Mouse (Mus musculus) activated CD4-positive, CD25-positive, alpha-beta regulatory T cell, adult 4 months (primary cell): Measurements from ENCODE around the gene Serinc3. TPM values are rescaled to one million over a fixed set of nuclear protein-coding genes. Genes with fewer than 3 reads are reported as not detected.
"Not testable (repeated sequence)": the region's sequence is repeated elsewhere in the genome, so short reads cannot be mapped to it uniquely, and the experiment has no call there.

ENCODE experiments used
- ATAC-seq: one replicate; pipeline ENCODE4 v1.8.0; 2017
- polyA plus RNA-seq, 2 experiments: library from polyadenylated mRNA; unstranded; fragments of 100-300 nt; shearing (Covaris generic); gene quantifications; one replicate each; pipeline ENCODE4 v1.2.1; 2017

Serinc3 gene
- polyA plus RNA-seq, 2 experiments from 2014 or later = 149 to 159 TPM

- ATAC-seq = no peak
Measured at GRCm38 (mm10) chr2:163662698-163663221, 17.8 kb upstream of the Serinc3 start.

- ATAC-seq = no peak
Measured at GRCm38 (mm10) chr2:163662076-163662475, 17.1 kb upstream of the Serinc3 start.

DNA sequence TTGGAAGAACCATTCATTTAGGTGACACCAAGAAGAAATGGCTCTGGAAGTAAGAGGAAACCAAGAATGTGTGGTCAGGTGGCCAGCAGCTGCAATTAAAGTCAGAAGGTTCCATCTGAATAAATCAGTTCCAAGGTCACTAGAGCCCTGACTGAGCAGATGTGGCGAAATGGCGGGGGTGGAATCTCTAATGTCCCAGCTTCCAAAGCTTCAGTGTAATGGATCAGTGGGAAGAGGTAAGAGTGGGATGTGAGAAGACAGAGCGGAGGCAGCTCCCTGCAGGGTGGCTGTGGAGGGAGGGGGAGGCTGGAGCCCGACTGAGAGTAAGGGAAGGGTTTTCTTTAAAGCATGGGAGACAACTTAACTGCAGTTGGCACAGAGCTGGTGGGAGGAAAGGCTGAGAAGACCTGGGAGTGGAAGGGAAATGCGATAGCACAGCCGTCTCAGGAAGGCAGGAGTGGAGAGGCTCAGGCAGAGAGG lies 16.5 kb upstream of the Serinc3 start:
- no peak for ATAC-seq

GRCm38 (mm10) chr2:163660103-163660701 lies 15.3 kb upstream of the Serinc3 start:
- ATAC-seq = no peak

GRCm38 (mm10) chr2:163659431-163659830 lies 14.5 kb upstream of the Serinc3 start:
- ATAC-seq = no peak

- ATAC-seq = no peak
Measured at GRCm38 (mm10) chr2:163658941-163659340, 14.0 kb upstream of the Serinc3 start.

DNA sequence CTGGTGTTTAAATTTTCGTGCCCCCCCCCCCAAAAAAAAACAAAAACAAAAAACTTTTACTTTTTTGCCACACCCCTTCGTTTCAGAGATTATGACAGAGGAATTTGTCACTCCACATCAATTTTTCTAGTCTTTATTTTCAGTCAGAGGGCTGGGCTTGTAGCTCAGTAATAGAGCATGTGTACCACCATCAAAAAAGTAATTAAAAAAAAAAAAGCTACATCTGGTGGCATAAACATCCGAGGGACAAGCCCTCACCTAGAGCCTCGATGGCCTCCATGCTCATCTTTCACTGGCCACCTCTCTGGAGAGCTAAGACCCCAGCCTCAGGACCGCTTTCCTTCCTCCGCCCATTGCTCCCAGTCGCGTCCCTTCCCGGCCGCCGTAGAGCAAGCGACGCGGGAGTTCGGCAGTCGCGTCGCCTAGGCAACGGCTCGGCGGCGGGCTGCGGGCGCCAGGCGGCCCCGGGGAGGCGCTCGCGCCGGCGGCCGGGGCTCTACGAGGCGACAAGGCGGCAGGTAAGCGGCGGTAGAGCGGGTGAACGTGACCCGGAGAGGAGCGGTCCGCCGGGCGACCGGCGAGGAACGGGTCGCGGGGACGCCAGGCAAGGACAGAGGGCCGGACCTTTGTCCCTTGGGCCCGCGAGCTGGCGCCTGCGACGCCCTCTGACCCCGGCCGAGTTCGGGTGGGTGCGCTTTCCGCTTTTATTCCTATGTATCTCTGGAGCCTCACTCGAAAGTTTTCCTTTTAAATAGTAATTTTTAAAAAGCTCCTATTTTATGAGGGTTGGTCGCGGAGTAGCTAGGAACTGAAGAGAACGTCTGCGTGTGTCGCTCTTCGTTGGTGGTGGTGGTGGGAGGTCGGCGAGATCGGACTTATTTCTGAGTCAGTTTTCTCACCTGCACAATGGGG lies 13.3 kb upstream of the Serinc3 start, which contains the start of gene Pkig:
Pkig (plus strand) TSS at position 412 of the 912 bp plus-strand sequence.
- peak; percentile 81 for ATAC-seq

DNA sequence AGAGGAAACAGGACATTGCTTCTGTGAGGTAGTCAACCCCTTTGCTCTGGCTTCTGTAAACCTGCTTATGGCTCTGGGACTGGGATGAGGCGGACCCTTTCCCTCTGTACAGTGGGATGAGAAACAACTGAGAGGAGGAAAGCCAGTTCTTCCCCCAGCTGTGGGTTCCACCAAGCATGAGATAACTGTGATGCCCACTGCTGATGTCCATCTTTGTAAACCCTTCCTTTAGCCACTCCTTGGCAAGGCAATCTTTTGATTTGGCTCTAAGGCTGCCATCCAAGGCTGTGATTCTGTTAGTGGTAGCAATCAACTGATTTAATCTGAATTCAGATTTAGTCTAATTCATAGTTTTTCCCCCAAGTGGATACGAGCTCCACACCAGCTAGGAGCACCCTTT lies 12.6 kb upstream of the Serinc3 start:
- no peak for ATAC-seq

GRCm38 (mm10) chr2:163655699-163656098 lies 10.8 kb upstream of the Serinc3 start:
- ATAC-seq = not testable (repeated sequence)

DNA sequence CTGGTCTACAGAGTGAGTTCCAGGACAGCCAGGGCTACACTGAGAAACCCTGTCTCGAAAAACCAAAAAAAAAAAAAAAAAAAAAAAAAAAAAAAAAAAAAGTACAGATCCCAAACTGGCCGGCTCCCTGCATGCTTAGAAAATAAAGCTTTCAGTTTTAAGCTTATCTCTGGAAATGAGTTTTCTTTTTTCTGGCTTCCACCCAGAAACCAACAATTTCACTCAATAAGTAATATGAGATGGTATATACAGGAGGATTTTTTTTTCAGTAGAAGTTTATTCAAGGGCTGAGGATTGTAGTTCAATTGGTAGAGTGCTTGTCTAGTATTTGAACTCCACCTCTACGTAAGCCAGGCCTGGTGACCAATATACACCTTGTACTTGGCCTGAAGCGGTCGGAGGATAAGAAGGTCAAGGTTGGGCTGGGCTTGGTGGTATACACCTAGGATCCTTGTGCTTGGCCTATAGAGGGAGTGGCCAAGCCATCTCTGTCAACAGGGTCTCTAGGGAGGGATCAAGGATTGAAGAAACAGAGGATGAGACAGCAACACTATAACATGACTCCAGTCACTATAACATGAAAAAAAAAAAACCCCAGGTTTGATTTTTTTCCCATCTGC lies 1.6 kb upstream of the Serinc3 start:
- no peak for ATAC-seq

- no peak for ATAC-seq
Measured at GRCm38 (mm10) chr2:163645700-163646460, 949 bp upstream of the Serinc3 start.

DNA sequence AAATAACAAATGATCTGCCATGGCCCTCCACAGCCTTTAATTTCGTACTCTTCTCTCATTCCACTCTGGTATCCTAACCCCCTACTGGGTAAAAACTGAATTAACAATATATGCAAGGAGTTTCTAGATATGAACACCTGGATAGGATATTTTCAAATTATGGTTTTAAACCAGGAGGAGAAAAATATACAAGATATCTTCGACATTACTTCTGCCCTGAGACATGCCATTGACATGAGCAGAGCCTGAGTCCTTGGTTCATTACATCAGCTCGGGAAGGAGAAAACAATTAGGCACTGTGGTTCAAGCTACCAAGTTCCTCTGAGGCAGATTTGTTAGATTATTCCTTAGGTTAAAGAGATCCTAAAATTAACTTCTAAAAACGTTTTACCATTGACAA lies 884 bp downstream of the Serinc3 start:
- no peak for ATAC-seq

DNA sequence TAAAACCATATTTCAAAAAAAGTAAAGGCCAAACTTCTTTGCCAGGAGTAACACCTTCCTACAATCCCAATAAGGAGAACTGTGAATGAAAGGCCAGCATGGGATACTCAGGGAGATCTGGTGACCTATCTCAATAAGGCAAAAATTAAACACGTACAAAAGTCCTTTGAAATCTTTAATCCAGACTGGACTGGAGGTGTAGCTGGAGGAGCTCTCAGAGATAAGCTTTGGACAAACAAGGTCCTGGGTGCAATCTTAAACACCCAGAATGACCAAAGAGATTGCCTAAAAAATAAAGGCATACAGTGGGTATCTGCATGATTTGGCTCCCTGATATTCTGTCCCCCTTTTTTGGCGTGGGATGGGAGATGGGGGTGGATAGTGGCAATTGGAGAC lies 1.4 kb downstream of the Serinc3 start:
- ATAC-seq = no peak

DNA sequence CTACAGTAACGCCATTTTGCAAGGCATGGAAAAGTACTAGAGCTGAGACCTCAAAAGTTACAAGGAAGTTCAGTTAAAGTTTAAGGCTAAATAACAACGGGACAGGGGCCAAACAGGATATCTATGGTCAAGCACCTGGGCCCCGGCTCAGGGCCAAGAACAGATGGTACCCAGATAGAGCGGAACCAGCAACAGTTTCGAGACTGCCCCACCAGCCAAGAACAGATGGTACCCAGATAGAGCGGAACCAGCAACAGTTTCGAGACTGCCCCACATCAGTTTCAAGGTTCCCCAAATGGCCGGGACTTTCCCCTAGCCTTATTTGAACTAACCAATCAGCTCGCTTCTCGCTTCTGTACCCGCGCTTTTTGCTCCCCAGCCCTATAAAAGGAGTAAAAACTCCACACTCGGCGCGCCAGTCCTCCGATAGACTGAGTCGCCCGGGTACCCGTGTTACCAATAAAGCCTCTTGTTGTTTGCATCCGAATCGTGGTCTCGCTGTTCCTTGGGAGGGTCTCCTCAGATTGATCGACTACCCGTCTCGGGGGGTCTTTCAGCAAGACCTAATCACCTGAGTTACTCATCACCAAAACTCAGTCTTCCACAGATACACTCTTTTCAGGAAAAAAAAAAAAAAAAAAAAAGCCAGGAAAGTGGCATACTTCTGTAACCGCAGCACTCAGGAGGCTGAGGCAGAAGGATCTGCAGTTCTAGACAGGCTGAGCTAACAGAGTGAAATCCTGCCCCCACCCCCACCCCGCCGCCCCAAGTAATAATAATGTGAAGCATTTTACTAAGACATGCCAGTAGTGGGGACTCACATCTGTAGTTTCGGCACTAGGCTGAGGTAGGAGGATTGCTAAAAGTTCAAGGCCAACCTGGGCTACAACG lies 2.0 kb downstream of the Serinc3 start:
- peak; percentile 53 for ATAC-seq

DNA sequence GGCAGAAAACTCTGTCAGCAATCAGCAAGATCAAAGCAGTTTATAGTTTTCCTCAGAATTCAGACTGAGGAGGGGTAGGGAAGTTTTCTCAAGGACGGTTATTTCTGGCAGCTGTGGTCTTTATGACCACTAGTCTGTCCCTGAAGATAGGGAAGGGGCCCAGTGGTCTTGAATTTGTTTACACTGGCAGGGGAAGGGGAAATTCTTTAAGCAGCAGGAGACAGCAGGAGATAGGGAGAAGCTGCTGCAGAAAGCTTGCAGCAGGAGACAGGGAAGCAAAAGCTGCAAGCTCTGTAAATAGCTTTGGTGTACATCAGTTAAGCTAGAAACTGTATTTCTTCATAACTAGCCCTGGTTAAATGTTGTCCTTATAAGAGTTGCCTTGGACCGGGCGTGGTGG lies 3.2 kb downstream of the Serinc3 start:
- no peak for ATAC-seq

DNA sequence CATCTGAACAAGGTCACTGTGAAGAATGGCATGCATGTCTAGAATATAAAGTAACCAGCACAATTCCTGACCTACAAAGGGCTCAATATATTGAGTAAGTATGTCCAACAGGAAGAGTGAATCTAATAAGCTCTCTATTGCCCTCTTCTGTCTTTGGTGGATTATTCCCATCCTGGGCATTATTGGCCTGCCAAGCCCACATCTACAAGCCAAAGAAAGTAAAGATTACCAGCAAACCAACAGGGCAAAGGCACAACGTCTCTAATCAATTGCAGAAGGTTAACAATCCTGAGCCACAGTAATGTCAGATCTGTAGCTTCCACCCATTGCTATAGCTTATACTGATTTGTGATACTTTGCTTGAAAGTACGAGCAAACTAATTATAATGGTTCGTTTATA lies 4.4 kb downstream of the Serinc3 start:
- no peak for ATAC-seq

GRCm38 (mm10) chr2:163637655-163638266 lies 7.2 kb downstream of the Serinc3 start:
- no peak for ATAC-seq

DNA sequence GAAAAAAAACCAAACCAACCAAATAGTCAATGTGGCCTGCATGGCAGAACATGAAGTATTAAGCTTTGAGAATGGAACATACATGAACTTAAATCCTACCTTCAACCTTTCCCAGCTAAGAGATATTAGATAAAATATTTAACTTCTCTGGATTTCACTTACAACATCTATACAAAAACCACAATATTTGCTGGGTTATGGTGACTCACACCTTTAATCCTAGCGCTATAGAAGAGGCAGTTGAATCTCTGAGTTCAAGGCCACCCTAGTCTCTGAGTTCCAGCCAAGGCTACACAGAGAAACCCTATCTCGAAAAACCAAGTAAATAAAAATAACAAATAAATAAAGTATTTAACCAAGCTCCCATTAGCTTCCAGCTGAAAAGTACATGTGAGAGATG lies 8.9 kb downstream of the Serinc3 start:
- ATAC-seq = no peak

GRCm38 (mm10) chr2:163634211-163634610 lies 10.7 kb downstream of the Serinc3 start:
- ATAC-seq = no peak

DNA sequence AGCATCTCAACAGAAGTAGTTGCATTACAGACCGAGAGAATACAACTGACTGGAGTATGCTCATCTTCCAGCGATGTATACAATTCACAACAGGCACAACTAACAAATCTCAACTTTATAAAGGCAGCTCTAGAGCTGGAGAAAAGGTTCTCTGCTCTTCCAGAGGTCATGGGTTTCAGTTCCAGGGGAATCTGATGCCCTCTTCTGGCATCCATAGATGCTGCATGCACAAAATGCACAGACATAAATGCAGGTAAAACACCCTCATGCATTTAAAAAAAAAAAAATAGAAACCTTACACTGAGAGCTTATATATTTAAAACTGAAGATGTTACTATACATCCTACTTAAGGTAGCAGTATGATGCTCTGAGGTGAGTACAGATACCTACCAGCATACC lies 13.2 kb downstream of the Serinc3 start:
- ATAC-seq = no peak

GRCm38 (mm10) chr2:163631223-163631622 lies 13.7 kb downstream of the Serinc3 start:
- ATAC-seq = no peak
